Mouse (Mus musculus): ENCODE measurements around the gene Zbtb37. TPM values are rescaled to one million over a fixed set of nuclear protein-coding genes. Genes with fewer than 3 reads are reported as not detected.

Gene Zbtb37
- total RNA-seq, 1 experiment from 2014 or later = 27.0 TPM

- no peak for DNase-seq
Measured at GRCm38 (mm10) chr1:160968643-160969042, 66.0 kb downstream of the Zbtb37 start.

DNA sequence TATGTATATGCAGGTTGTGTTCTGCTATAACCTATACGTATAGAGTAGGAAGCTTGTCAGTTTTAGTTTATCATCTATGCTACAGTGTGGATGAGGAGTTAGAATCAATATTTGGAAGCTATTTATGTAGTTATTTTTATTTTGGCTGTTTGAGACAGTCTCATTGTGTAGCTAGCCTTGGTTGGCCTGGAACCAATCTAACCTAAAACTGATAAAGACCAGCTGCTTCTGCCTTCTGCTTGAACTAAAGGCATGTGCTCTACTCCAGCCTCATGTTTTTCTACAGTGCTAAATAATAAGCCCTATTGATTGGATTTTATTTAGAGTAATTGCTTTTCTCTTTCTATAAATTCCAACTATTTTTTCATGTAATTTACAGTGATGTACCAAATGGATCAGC lies 67.4 kb downstream of the Zbtb37 start:
- no peak for DNase-seq

DNA sequence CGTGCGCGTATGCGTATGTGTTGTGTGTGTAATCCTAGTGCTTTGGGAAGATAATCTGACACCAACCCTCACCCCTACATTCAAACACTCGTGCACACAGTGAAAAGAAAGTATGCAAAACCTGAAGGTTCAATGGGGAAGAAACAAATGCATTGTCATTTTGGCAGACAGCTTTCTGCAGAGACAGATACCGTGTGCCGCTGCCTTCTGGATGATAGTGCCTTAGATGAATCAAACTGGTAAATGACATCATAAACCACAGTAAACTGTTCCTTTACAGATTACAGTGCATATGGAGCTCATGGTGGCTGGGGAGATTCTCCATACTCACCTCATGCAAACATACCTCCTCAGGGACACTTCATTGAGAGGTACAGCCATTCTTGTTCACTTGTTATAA lies 71.5 kb downstream of the Zbtb37 start:
- DNase-seq = no peak

Other genes starting within 250 kb of the Zbtb37 start
- 26.0 and 30.0 TPM in 2 replicates for gene Rabgap1l, start 241.6 kb downstream of the Zbtb37 start, total RNA-seq (2021)
- gene Rc3h1, start 128.4 kb downstream of the Zbtb37 start, total RNA-seq (2021) = 46.7 and 50.2 TPM in 2 replicates
- gene Serpinc1, start 56.3 kb downstream of the Zbtb37 start, total RNA-seq (2021) = 1.2 and 32.6 TPM in 2 replicates
- 33.6 and 35.1 TPM in 2 replicates for gene Dars2, start 35.8 kb upstream of the Zbtb37 start, total RNA-seq (2021)
- 4.3 and 5.2 TPM in 2 replicates for gene Cenpl, start 35.9 kb upstream of the Zbtb37 start, total RNA-seq (2021)
- 19.3 and 22.0 TPM in 2 replicates for gene Klhl20, start 96.7 kb upstream of the Zbtb37 start, total RNA-seq (2021)
- 4.9 and 5.2 TPM in 2 replicates for gene Ankrd45, start 107.8 kb upstream of the Zbtb37 start, total RNA-seq (2021)
- not detected in 2 replicates for gene Tex50, start 124.5 kb upstream of the Zbtb37 start, total RNA-seq (2021)
- 485 and 567 TPM in 2 replicates for gene Prdx6, start 216.4 kb upstream of the Zbtb37 start, total RNA-seq (2021)

Measured in adrenal gland, postnatal 25 days (tissue).